Comparison of ENCODE assay signal across 10 mouse cellular contexts in genomic region chr2:163592084-163592483, GRCm38 (mm10). TPM values are rescaled to one million over a fixed set of nuclear protein-coding genes. Genes with fewer than 3 reads are reported as not detected.
DNase-seq lines count a peak whose midpoint lies in the region; ATAC-seq and TF ChIP-seq lines count a peak whose summit lies in the region.
"Had no signal": no experiment of that assay in that cellular context is flagged by ENCODE, and none has a peak within 500 bp of the region (broad histone marks: within the 10 kb centered on the region; RNA-seq: fewer than 3 reads in every experiment).

No protein-coding gene starts in this region.

- intact Hi-C loops in left cerebral cortex, postnatal 4 days (cut with DNase I) = loop anchor here (10.0 kb wide), 1 partner anchor 57 kb away; no protein-coding TSS in a partner anchor

- H3K4me1 ChIP-seq in G1E (ENCODE audit: insufficient read depth, low read depth, low read length) = peaks cover 2% of the 10 kb centered on the region; the same call in 1 of the 2 replicates

- H3K27me3 ChIP-seq in G1E (ENCODE audit: insufficient read depth, low read length) = peaks cover 23% of the 10 kb centered on the region
- H3K27me3 ChIP-seq: embryonic facial prominence, embryonic 15.5 days; liver, embryonic 13.5 days had no signal

- no peaks in the 10 kb centered on the region for H3K9me3 ChIP-seq in G1E (replicated peaks)
- H3K9me3 ChIP-seq: embryonic facial prominence, embryonic 15.5 days; liver, embryonic 13.5 days had no signal

- ATAC-seq in G1E (ENCODE audit: extremely low read depth, insufficient number of reproducible peaks, low FRiP score, poor library complexity, severe bottlenecking) = no peak
- ATAC-seq in megakaryocyte progenitor cell, adult 5-6 weeks (replicated peaks; ENCODE audit: poor library complexity) = peak; percentile 41; the same call in 1 of the 2 replicates

- no peak overlapping the region for H3K4me3 ChIP-seq in G1E (ENCODE audit: low read depth, low read length)
- H3K4me3 ChIP-seq: embryonic facial prominence, embryonic 15.5 days; liver, embryonic 13.5 days had no signal

- TF ChIP-seq CTCF in G1E (IDR thresholded peaks at IDR 0.05; ENCODE audit: low read depth, low read length) = 0 out of 2 replicates have a peak, but pooled peaks have one; percentile 9

- no peaks in the 10 kb centered on the region for H3K36me3 ChIP-seq in G1E (replicated peaks)
- H3K36me3 ChIP-seq: embryonic facial prominence, embryonic 15.5 days; liver, embryonic 13.5 days had no signal

- peak; percentile 58 for DNase-seq in embryo, embryonic 10.5 days (ENCODE audit: low spot score)
- no peak for DNase-seq in embryo, embryonic 9.5 days (ENCODE audit: extremely low spot score)
- peak; percentile 42 for DNase-seq in left cerebral cortex, postnatal 4 days
- no peak for DNase-seq in left cerebral cortex, adult 8-10 months (ENCODE audit: low spot score in 2 of 2)
- DNase-seq in G1E (ENCODE audit: low spot score) = no peak
- DNase-seq in spleen, adult 18-20 months = no peak
- no peak for DNase-seq in cerebellum, adult 8-10 months
- DNase-seq: liver, embryonic 13.5 days had no signal

RNA-seq across cellular contexts. Expression of gene Ttpal, which starts 10.0 kb away (rescaled TPM):
- total RNA-seq in left cerebral cortex, postnatal 4 days (2021) = 10 to 100 TPM; 40.1 to 46.8 TPM
- total RNA-seq in left cerebral cortex, adult 8-10 months (2022) = 10 to 100 TPM; 53.4 to 61.2 (median 59.0) TPM
- total RNA-seq in G1E (2014; fragmentation: Nextera tagmentation) (20.5 and 23.0 TPM in 2 replicates), G1E (2017) (18.4 and 22.3 TPM in 2 replicates)
- 13.8 and 18.2 TPM in 2 replicates for polyA plus RNA-seq in G1E (2012)
- total RNA-seq in megakaryocyte progenitor cell, adult 5-6 weeks (2015) = 13.7 and 20.7 TPM in 2 replicates
- total RNA-seq in megakaryocyte progenitor cell, adult 5-6 weeks (2017) = 12.4 and 12.7 TPM in 2 replicates

RNA-seq across cellular contexts. Expression of gene Serinc3, which starts 52.8 kb away (rescaled TPM):
- 100 to 1,000 TPM; 138 to 139 TPM for total RNA-seq in left cerebral cortex, postnatal 4 days (2021)
- 100 to 1,000 TPM; 225 to 241 (median 233) TPM for total RNA-seq in left cerebral cortex, adult 8-10 months (2022)
- total RNA-seq in G1E (2014; fragmentation: Nextera tagmentation) = 71.8 and 156 TPM in 2 replicates
- total RNA-seq in G1E (2017) = 51.6 and 55.0 TPM in 2 replicates
- polyA plus RNA-seq in G1E (2012) = 5.8 and 7.2 TPM in 2 replicates
- total RNA-seq in megakaryocyte progenitor cell, adult 5-6 weeks (2015) = 641 and 693 TPM in 2 replicates
- total RNA-seq in megakaryocyte progenitor cell, adult 5-6 weeks (2017) = 470 and 502 TPM in 2 replicates

Comparison
In these comparisons a context has a peak if more than half of its experiments do, and no peak if none do; other contexts are left out.
1. DNase-seq: peak in embryo, embryonic 10.5 days (single experiment) and left cerebral cortex, postnatal 4 days (single experiment); none in embryo, embryonic 9.5 days (single experiment), left cerebral cortex, adult 8-10 months (0 of 2), G1E (single experiment), spleen, adult 18-20 months (0 of 2) and cerebellum, adult 8-10 months (single experiment).